Mouse (Mus musculus): ENCODE measurements around the gene Coq5.

- TF ChIP-seq HCFC1 (IDR thresholded peaks at IDR 0.05; ENCODE audit: borderline replicate concordance, insufficient read depth, low read length) (no peak), MAFK (IDR thresholded peaks at IDR 0.05; ENCODE audit: insufficient read depth, low read depth, low read length) (no peak), CHD2 (IDR thresholded peaks at IDR 0.05; ENCODE audit: low read depth, low read length) (no peak), ZC3H11A (IDR thresholded peaks at IDR 0.05; ENCODE audit: borderline replicate concordance, low read depth, low read length) (no peak)
Measured at GRCm38 (mm10) chr5:115231552-115232120, 47.8 kb upstream of the Coq5 start.

Measured in ES-E14 (cell line).